Mouse (Mus musculus) stomach, postnatal 0 days (tissue): ENCODE results near the gene B3gnt8. TPM values are rescaled to one million over a fixed set of nuclear protein-coding genes. Genes with fewer than 3 reads are reported as not detected.
A peak's percentile ranks its signal among the peaks of the same experiment; 100 is the strongest.

ENCODE experiments used
- ATAC-seq: fragments of 200-750 bp; cut with Nextera tagmentation; 2 replicates; pipeline ENCODE4 v1.8.0; 2017; ENCODE audit not compliant: low FRiP score, low TSS enrichment
- DNase-seq: peaks from one replicate; pipeline ENCODE4 v3.0.0-alpha.2; 2016; ENCODE audit warnings: low spot score
- H3K27ac ChIP-seq: fragments of 300-500 bp; sonication (generic); replicated peaks from 2 replicates; pipeline ENCODE4 v1.5.1; 2014; ENCODE audit warnings: mild to moderate bottlenecking, control low read depth
- H3K27me3 ChIP-seq: fragments of 300-500 bp; sonication (generic); 2 replicates; pipeline ENCODE4 v1.6.1; 2014; ENCODE audit warnings: low read length; ENCODE audit not compliant: control insufficient read depth, insufficient read depth
- H3K36me3 ChIP-seq: fragments of 300-500 bp; sonication (generic); 2 replicates; pipeline ENCODE4 v1.6.1; 2014; ENCODE audit warnings: low read length, mixed read lengths; ENCODE audit not compliant: control insufficient read depth, insufficient read depth
- H3K4me1 ChIP-seq: fragments of 300-500 bp; sonication (generic); replicated peaks from 2 replicates; pipeline ENCODE4 v1.6.1; 2014; ENCODE audit warnings: antibody characterized with exemption; ENCODE audit not compliant: control insufficient read depth, insufficient read depth
- H3K4me2 ChIP-seq: fragments of 300-500 bp; sonication (generic); replicated peaks from 2 replicates; pipeline ENCODE4 v1.6.1; 2014; ENCODE audit warnings: low read depth, mild to moderate bottlenecking, control low read depth, moderate library complexity
- H3K4me3 ChIP-seq: fragments of 300-500 bp; sonication (generic); 2 replicates; pipeline ENCODE4 v1.5.1; 2014; ENCODE audit warnings: low read depth, low read length, control low read depth
- H3K9ac ChIP-seq: fragments of 300-500 bp; sonication (generic); 2 replicates; pipeline ENCODE4 v1.6.1; 2014; ENCODE audit warnings: mild to moderate bottlenecking, low read length, control low read depth, mixed read lengths
- H3K9me3 ChIP-seq: fragments of 300-500 bp; sonication (generic); 2 replicates; pipeline ENCODE4 v1.6.1; 2016; ENCODE audit warnings: low read length; ENCODE audit not compliant: control insufficient read depth
- CTCF ChIP-seq: IDR thresholded peaks from 2 replicates; pipeline ENCODE4 v1.5.1; 2016; ENCODE audit warnings: antibody characterized with exemption, low read depth, mild to moderate bottlenecking, moderate library complexity
- EP300 ChIP-seq: optimal IDR thresholded peaks from 2 replicates; pipeline ENCODE3; 2016; ENCODE audit warnings: antibody characterized with exemption
- WGBS: fragments of 180-500 bp; shearing (Covaris S2); extraction: QIAGEN DNeasy Blood & Tissue Kit; methylation state at CpG from one replicate; pipeline ENCODE4 v1.1.7; 2014; 5-methylcytosine and 5-hydroxymethylcytosine counted together
- polyA plus RNA-seq: library from polyadenylated mRNA; unstranded; fragments of >200 nt; fragmentation: Nextera tagmentation; extraction: Ambion mirVana; gene quantifications from 2 replicates; pipeline ENCODE4 v1.2.1, GENCODE M21; 2015

Gene B3gnt8
- polyA plus RNA-seq, 1 experiment from 2014 or later = 6.5 TPM

- no peak; the same call in 1 of the 2 replicates for ATAC-seq
Measured at GRCm38 (mm10) chr7:25615706-25616011, 10.8 kb upstream of the B3gnt8 start, which contains the start of gene Erich4. Gene Erich4 (minus strand): TSS chr7:25615892.

GRCm38 (mm10) chr7:25617376-25618160 lies 8.9 kb upstream of the B3gnt8 start:
- no peak overlapping the region for H3K27ac ChIP-seq
- H3K9me3 ChIP-seq = no peaks in the 10 kb centered on the region
- no peak overlapping the region for H3K4me2 ChIP-seq
- peak; percentile 11 for DNase-seq
- no peak overlapping the region for H3K9ac ChIP-seq
- TF ChIP-seq EP300 (no peak), CTCF (no peak)
- ATAC-seq = no peak
- H3K36me3 ChIP-seq = no peaks in the 10 kb centered on the region
- no peak overlapping the region for H3K4me3 ChIP-seq
- WGBS = 81% methylated on average over 10 of the region's 10 CpGs
- H3K27me3 ChIP-seq = no peaks in the 10 kb centered on the region
- H3K4me1 ChIP-seq = no peaks in the 10 kb centered on the region

More at GRCm38 (mm10) chr7:25615706-25616011, 10.8 kb upstream of the B3gnt8 start, which contains the start of gene Erich4:
- no peak within 1 kb of the TSS for H3K4me2 ChIP-seq
- TF ChIP-seq EP300 = no peak
- no peak for TF ChIP-seq CTCF
- H3K36me3 ChIP-seq = no peaks in the 10 kb centered on the region
- DNase-seq = peak; percentile 21
- H3K4me3 ChIP-seq = no peak within 1 kb of the TSS
- 65% methylated on average over 5 of the region's 5 CpGs for WGBS
- no peaks in the 10 kb centered on the region for H3K27me3 ChIP-seq
- no peaks in the 10 kb centered on the region for H3K4me1 ChIP-seq
- no peak within 1 kb of the TSS for H3K27ac ChIP-seq
- H3K9me3 ChIP-seq = no peaks in the 10 kb centered on the region
- H3K9ac ChIP-seq = no peak within 1 kb of the TSS

GRCm38 (mm10) chr7:25618865-25619721 lies 7.4 kb upstream of the B3gnt8 start, which contains the start of gene Dmac2:
Gene Dmac2 (plus strand): TSS chr7:25619414.
- H3K4me2 ChIP-seq = peak within 1 kb of the TSS; percentile 75
- under 1% methylated on average over 53 of the region's 53 CpGs for WGBS
- H3K36me3 ChIP-seq = no peaks in the 10 kb centered on the region; the same call in 1 of the 2 replicates
- ATAC-seq = peak; percentile 91
- H3K4me1 ChIP-seq = no peaks in the 10 kb centered on the region
- TF ChIP-seq EP300 = no peak
- TF ChIP-seq CTCF = 0 out of 2 replicates have a peak, but pooled peaks have one; percentile 1
- H3K27ac ChIP-seq = peak within 1 kb of the TSS; percentile 72; the same call in 1 of the 2 replicates
- peak within 1 kb of the TSS; percentile 61 for H3K9ac ChIP-seq
- H3K9me3 ChIP-seq = no peaks in the 10 kb centered on the region
- DNase-seq = peak; percentile 95
- H3K27me3 ChIP-seq = no peaks in the 10 kb centered on the region
- peak within 1 kb of the TSS; percentile 55 for H3K4me3 ChIP-seq

GRCm38 (mm10) chr7:25619722-25619991 lies 6.8 kb upstream of the B3gnt8 start:
- peak overlapping the region; percentile 55 for H3K4me3 ChIP-seq
- H3K27me3 ChIP-seq = no peaks in the 10 kb centered on the region
- DNase-seq (no peak), ATAC-seq (no peak)
- peak overlapping the region; percentile 75 for H3K4me2 ChIP-seq
- H3K9me3 ChIP-seq = no peaks in the 10 kb centered on the region
- H3K9ac ChIP-seq = peak overlapping the region; percentile 61
- 13% methylated on average over 5 of the region's 5 CpGs for WGBS
- peak overlapping the region; percentile 72; the same call in 1 of the 2 replicates for H3K27ac ChIP-seq
- H3K36me3 ChIP-seq = no peaks in the 10 kb centered on the region; the same call in 1 of the 2 replicates
- no peaks in the 10 kb centered on the region for H3K4me1 ChIP-seq
- TF ChIP-seq EP300 (no peak), CTCF (no peak)

GRCm38 (mm10) chr7:25620101-25620500 lies 6.4 kb upstream of the B3gnt8 start:
- Histone ChIP-seq H3K27ac (no peak overlapping the region), H3K9me3 (no peaks in the 10 kb centered on the region), H3K36me3 (no peaks in the 10 kb centered on the region; the same call in 1 of the 2 replicates), H3K9ac (no peak overlapping the region; the same call in 1 of the 2 replicates), H3K4me3 (peak overlapping the region; percentile 55), H3K4me2 (peak overlapping the region; percentile 75), H3K27me3 (no peaks in the 10 kb centered on the region), H3K4me1 (no peaks in the 10 kb centered on the region)
- TF ChIP-seq CTCF (no peak), EP300 (no peak)
- ATAC-seq (no peak), DNase-seq (peak; percentile 10)
- WGBS = 92% methylated on average over 5 of the region's 5 CpGs
